Mouse (Mus musculus): ENCODE measurements around the gene Prim2.

GRCm38 (mm10) chr1:33640089-33640488 is 29.5 kb downstream of the Prim2 start:
- TF ChIP-seq CTCF (IDR thresholded peaks at IDR 0.05; ENCODE audit: extremely low read depth, insufficient read length, insufficient replicate concordance, low read depth, low read length) (no peak), POLR2A (IDR thresholded peaks at IDR 0.05; ENCODE audit: low read depth, low read length) (no peak)

All from small intestine, adult 2 months (tissue).